Mouse (Mus musculus): ENCODE results near the gene Otulin. TPM values are rescaled to one million over a fixed set of nuclear protein-coding genes. Genes with fewer than 3 reads are reported as not detected.

Otulin gene
- polyA plus RNA-seq, 1 experiment from 2014 or later = 33.5 TPM

- Histone ChIP-seq H3K27ac (no peak overlapping the region), H3K27me3 (ENCODE audit: poor library complexity, severe bottlenecking) (no peaks in the 10 kb centered on the region), H3K36me3 (replicated peaks) (peaks cover 9% of the 10 kb centered on the region), H3K4me1 (no peaks in the 10 kb centered on the region), H3K4me3 (no peak overlapping the region), H3K9me3 (no peaks in the 10 kb centered on the region)
- WGBS = 95% methylated on average over 16 of the region's 16 CpGs
- DNase-seq (ENCODE audit: extremely low spot score, low spot score) = no peak
Observed at GRCm38 (mm10) chr15:27567356-27567755, 63.1 kb downstream of the Otulin start.

- no peaks in the 10 kb centered on the region for H3K27me3 ChIP-seq (ENCODE audit: poor library complexity, severe bottlenecking)
- H3K36me3 ChIP-seq (replicated peaks) = peaks cover 7% of the 10 kb centered on the region; the same call in 1 of the 2 replicates
- no peak overlapping the region for H3K27ac ChIP-seq
- 94% methylated on average over 10 of the region's 10 CpGs for WGBS
- no peak overlapping the region for H3K4me3 ChIP-seq
- no peaks in the 10 kb centered on the region for H3K9me3 ChIP-seq
- no peak for DNase-seq (ENCODE audit: extremely low spot score, low spot score)
- H3K4me1 ChIP-seq = no peaks in the 10 kb centered on the region
Observed at GRCm38 (mm10) chr15:27565626-27566185, 64.8 kb downstream of the Otulin start.

- no peaks in the 10 kb centered on the region for H3K9me3 ChIP-seq
- H3K4me1 ChIP-seq = peaks cover 3% of the 10 kb centered on the region
- H3K27ac ChIP-seq = no peak overlapping the region
- H3K27me3 ChIP-seq (ENCODE audit: poor library complexity, severe bottlenecking) = no peaks in the 10 kb centered on the region
- H3K36me3 ChIP-seq (replicated peaks) = peaks cover 7% of the 10 kb centered on the region; the same call in 1 of the 2 replicates
- DNase-seq (ENCODE audit: extremely low spot score, low spot score) = no peak
- H3K4me3 ChIP-seq = no peak overlapping the region
- WGBS = 91% methylated on average over 14 of the region's 14 CpGs
Observed at GRCm38 (mm10) chr15:27564106-27565100, 66.1 kb downstream of the Otulin start.

- Histone ChIP-seq H3K27ac (peak overlapping the region; percentile 15; the same call in 1 of the 2 replicates), H3K4me3 (no peak overlapping the region), H3K27me3 (ENCODE audit: poor library complexity, severe bottlenecking) (no peaks in the 10 kb centered on the region), H3K36me3 (replicated peaks) (peaks cover 9% of the 10 kb centered on the region), H3K4me1 (peaks cover 17% of the 10 kb centered on the region), H3K9me3 (no peaks in the 10 kb centered on the region)
- WGBS = 90% methylated on average over 11 of the region's 11 CpGs
- no peak for DNase-seq (ENCODE audit: extremely low spot score, low spot score)
Observed at GRCm38 (mm10) chr15:27560315-27560714, 70.2 kb downstream of the Otulin start.

GRCm38 (mm10) chr15:27558456-27559147, 71.9 kb downstream of the Otulin start:
- peaks cover 17% of the 10 kb centered on the region for H3K4me1 ChIP-seq
- peak overlapping the region; percentile 32; the same call in 1 of the 2 replicates for H3K27ac ChIP-seq
- no peak overlapping the region for H3K4me3 ChIP-seq
- 58% methylated on average over 16 of the region's 16 CpGs for WGBS
- peaks cover 4% of the 10 kb centered on the region for H3K36me3 ChIP-seq (replicated peaks)
- no peaks in the 10 kb centered on the region for H3K9me3 ChIP-seq
- no peak for DNase-seq (ENCODE audit: extremely low spot score, low spot score)
- no peaks in the 10 kb centered on the region for H3K27me3 ChIP-seq (ENCODE audit: poor library complexity, severe bottlenecking)

GRCm38 (mm10) chr15:27553554-27553953, 76.9 kb downstream of the Otulin start:
- DNase-seq (ENCODE audit: extremely low spot score, low spot score) = no peak
- H3K4me1 ChIP-seq = peaks cover 10% of the 10 kb centered on the region
- 93% methylated on average over 5 of the region's 5 CpGs for WGBS
- H3K27me3 ChIP-seq (ENCODE audit: poor library complexity, severe bottlenecking) = no peaks in the 10 kb centered on the region
- no peak overlapping the region for H3K4me3 ChIP-seq
- H3K9me3 ChIP-seq = no peaks in the 10 kb centered on the region
- no peak overlapping the region for H3K27ac ChIP-seq
- peaks cover 4% of the 10 kb centered on the region for H3K36me3 ChIP-seq (replicated peaks)

- Histone ChIP-seq H3K27me3 (ENCODE audit: poor library complexity, severe bottlenecking) (no peaks in the 10 kb centered on the region), H3K36me3 (replicated peaks) (no peaks in the 10 kb centered on the region), H3K4me3 (no peak overlapping the region), H3K4me1 (0 out of 2 replicates have a peak, but pooled peaks cover 4% of the 10 kb centered on the region), H3K27ac (0 out of 2 replicates have a peak overlapping the region, but pooled peaks have one; percentile 11), H3K9me3 (no peaks in the 10 kb centered on the region)
- no peak for DNase-seq (ENCODE audit: extremely low spot score, low spot score)
- WGBS = 92% methylated on average over 10 of the region's 10 CpGs
Observed at GRCm38 (mm10) chr15:27552129-27552700, 78.3 kb downstream of the Otulin start.

GRCm38 (mm10) chr15:27551117-27552114, 79.1 kb downstream of the Otulin start:
- no peaks in the 10 kb centered on the region for H3K27me3 ChIP-seq (ENCODE audit: poor library complexity, severe bottlenecking)
- no peaks in the 10 kb centered on the region for H3K36me3 ChIP-seq (replicated peaks)

GRCm38 (mm10) chr15:27550358-27550992, 80.0 kb downstream of the Otulin start:
- H3K4me3 ChIP-seq = no peak overlapping the region
- H3K9me3 ChIP-seq = no peaks in the 10 kb centered on the region
- DNase-seq (ENCODE audit: extremely low spot score, low spot score) = no peak
- no peak overlapping the region for H3K27ac ChIP-seq
- H3K27me3 ChIP-seq (ENCODE audit: poor library complexity, severe bottlenecking) = no peaks in the 10 kb centered on the region
- H3K4me1 ChIP-seq = 0 out of 2 replicates have a peak, but pooled peaks cover 4% of the 10 kb centered on the region
- H3K36me3 ChIP-seq (replicated peaks) = no peaks in the 10 kb centered on the region
- WGBS = 83% methylated on average over 9 of the region's 9 CpGs

More at GRCm38 (mm10) chr15:27551117-27552114, 79.1 kb downstream of the Otulin start:
- Histone ChIP-seq H3K27ac (no peak overlapping the region), H3K4me1 (0 out of 2 replicates have a peak, but pooled peaks cover 4% of the 10 kb centered on the region), H3K4me3 (no peak overlapping the region), H3K9me3 (no peaks in the 10 kb centered on the region)
- 90% methylated on average over 19 of the region's 19 CpGs for WGBS
- no peak for DNase-seq (ENCODE audit: extremely low spot score, low spot score)

- 86% methylated on average over 7 of the region's 7 CpGs for WGBS
- no peak overlapping the region for H3K4me3 ChIP-seq
- no peak for DNase-seq (ENCODE audit: extremely low spot score, low spot score)
Observed at GRCm38 (mm10) chr15:27549878-27550277, 80.6 kb downstream of the Otulin start.

GRCm38 (mm10) chr15:27549071-27549470, 81.4 kb downstream of the Otulin start:
- H3K4me3 ChIP-seq = no peak overlapping the region
- no peak for DNase-seq (ENCODE audit: extremely low spot score, low spot score)
- no peaks in the 10 kb centered on the region for H3K36me3 ChIP-seq (replicated peaks)
- no peaks in the 10 kb centered on the region for H3K27me3 ChIP-seq (ENCODE audit: poor library complexity, severe bottlenecking)
- 0 out of 2 replicates have a peak, but pooled peaks cover 4% of the 10 kb centered on the region for H3K4me1 ChIP-seq
- H3K27ac ChIP-seq = no peak overlapping the region
- 87% methylated on average over 10 of the region's 10 CpGs for WGBS
- H3K9me3 ChIP-seq = no peaks in the 10 kb centered on the region

More at GRCm38 (mm10) chr15:27549878-27550277, 80.6 kb downstream of the Otulin start:
- Histone ChIP-seq H3K27ac (no peak overlapping the region), H3K4me1 (0 out of 2 replicates have a peak, but pooled peaks cover 4% of the 10 kb centered on the region), H3K36me3 (replicated peaks) (no peaks in the 10 kb centered on the region), H3K27me3 (ENCODE audit: poor library complexity, severe bottlenecking) (no peaks in the 10 kb centered on the region), H3K9me3 (no peaks in the 10 kb centered on the region)
